Mouse (Mus musculus): ENCODE data around the gene Ddx54. TPM values are rescaled to one million over a fixed set of nuclear protein-coding genes. Genes with fewer than 3 reads are reported as not detected.

The Ddx54 gene
- polyA plus RNA-seq, 1 experiment from 2014 or later: 37.2 TPM

DNA sequence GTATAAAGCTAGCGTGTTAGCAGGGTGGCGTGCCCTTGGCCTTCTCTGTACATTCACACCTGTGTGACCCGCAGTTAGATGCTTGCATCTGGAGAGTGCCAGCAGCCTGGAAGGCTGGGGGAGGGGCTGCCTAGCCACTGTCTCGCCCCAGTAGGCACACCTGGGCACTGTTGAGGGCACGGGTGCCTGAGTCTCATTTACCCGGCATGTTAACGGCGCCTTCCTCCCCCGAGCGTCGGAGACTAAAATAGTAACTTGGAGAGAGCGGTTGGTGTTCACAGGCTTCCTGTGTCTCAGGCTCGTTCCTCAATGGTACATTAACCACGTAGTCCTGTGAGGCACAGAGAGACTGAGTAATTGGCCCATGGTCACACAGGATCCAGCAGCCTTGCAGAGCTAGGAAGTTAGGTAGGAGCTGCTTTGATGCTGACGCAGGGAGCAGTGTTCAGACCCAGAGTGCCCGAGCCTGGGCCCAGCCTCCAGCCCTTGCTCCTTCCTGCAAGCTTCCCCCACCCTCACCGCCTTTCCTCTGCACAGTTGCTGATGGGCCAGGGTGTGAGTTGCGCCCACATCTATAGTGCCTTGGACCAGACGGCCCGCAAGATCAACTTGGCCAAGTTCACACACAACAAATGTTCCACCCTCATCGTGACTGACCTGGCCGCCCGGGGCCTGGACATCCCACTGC is 8.7 kb downstream of the Ddx54 start:
- WGBS: 89% methylated on average over 23 of the region's 23 CpGs
- Histone ChIP-seq H3K4me3 (ENCODE audit: low read depth, low read length) (no peak overlapping the region), H3K9ac (no peak overlapping the region), H3K36me3 (ENCODE audit: insufficient read depth) (peaks cover 93% of the 10 kb centered on the region), H3K4me1 (ENCODE audit: insufficient read depth) (no peaks in the 10 kb centered on the region), H3K9me3 (ENCODE audit: low read depth, low read length) (no peaks in the 10 kb centered on the region), H3K27ac (ENCODE audit: low read depth) (no peak overlapping the region), H3K27me3 (ENCODE audit: insufficient read depth, low read length) (no peaks in the 10 kb centered on the region), H3K4me2 (no peak overlapping the region)
- TF ChIP-seq CTCF (IDR thresholded peaks at IDR 0.05; ENCODE audit: low read depth): no peak
- ATAC-seq (ENCODE audit: insufficient read depth) (no peak), DNase-seq (no peak)

DNA sequence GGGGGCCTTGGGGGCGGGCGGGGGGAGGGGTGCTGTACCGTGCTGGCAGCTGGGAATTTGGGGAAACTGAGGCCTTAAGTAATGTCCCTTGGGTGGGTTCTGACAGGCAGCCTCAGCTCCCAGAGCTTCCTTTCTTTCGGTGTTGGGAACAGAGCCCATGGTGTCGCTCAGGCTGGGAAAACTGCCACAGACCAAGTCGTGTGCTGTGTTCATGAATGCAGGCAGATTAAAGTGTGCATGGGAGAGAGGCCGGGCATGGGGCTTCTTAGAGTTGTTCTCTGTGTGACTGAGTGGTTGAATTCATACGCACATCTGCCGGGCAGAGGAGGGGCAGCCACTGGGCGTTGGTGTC is 9.3 kb downstream of the Ddx54 start:
- 87% methylated on average over 10 of the region's 10 CpGs for WGBS
- Histone ChIP-seq H3K4me3 (ENCODE audit: low read depth, low read length) (no peak overlapping the region), H3K27me3 (ENCODE audit: insufficient read depth, low read length) (no peaks in the 10 kb centered on the region), H3K9ac (no peak overlapping the region), H3K9me3 (ENCODE audit: low read depth, low read length) (no peaks in the 10 kb centered on the region), H3K36me3 (ENCODE audit: insufficient read depth) (peaks cover 98% of the 10 kb centered on the region), H3K4me2 (no peak overlapping the region), H3K27ac (ENCODE audit: low read depth) (no peak overlapping the region), H3K4me1 (ENCODE audit: insufficient read depth) (no peaks in the 10 kb centered on the region)
- no peak for TF ChIP-seq CTCF (IDR thresholded peaks at IDR 0.05; ENCODE audit: low read depth)
- DNase-seq (no peak), ATAC-seq (ENCODE audit: insufficient read depth) (no peak)

- Histone ChIP-seq H3K36me3 (ENCODE audit: insufficient read depth) (peaks cover 98% of the 10 kb centered on the region), H3K4me1 (ENCODE audit: insufficient read depth) (no peaks in the 10 kb centered on the region), H3K4me3 (ENCODE audit: low read depth, low read length) (no peak overlapping the region), H3K4me2 (no peak overlapping the region), H3K27ac (ENCODE audit: low read depth) (no peak overlapping the region), H3K27me3 (ENCODE audit: insufficient read depth, low read length) (no peaks in the 10 kb centered on the region), H3K9ac (no peak overlapping the region), H3K9me3 (ENCODE audit: low read depth, low read length) (no peaks in the 10 kb centered on the region)
- WGBS: 73% methylated on average over 5 of the region's 5 CpGs
- TF ChIP-seq CTCF (IDR thresholded peaks at IDR 0.05; ENCODE audit: low read depth): no peak
- no peak for ATAC-seq (ENCODE audit: insufficient read depth)
- DNase-seq: peak; percentile 33
Observed at GRCm38 (mm10) chr5:120622198-120622851, 9.8 kb downstream of the Ddx54 start.

DNA sequence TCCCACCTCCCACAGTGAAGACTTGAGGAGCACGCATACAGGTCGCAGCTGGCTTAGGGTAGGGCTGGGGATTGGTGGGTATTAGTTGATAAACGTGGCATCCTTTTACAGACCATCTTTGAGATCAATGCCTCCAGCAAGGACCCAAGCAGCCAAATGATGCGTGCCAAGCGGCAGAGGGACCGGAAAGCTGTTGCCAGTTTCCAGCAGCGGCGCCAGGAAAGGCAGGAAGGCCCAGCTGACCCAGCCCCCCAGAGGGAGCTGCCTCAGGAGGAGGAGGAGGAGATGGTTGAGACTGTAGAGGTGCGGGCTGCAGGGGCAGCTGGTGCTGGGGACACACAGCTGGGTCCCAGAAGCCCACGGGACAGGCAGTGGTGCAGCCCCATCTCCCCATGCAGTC is 11.9 kb downstream of the Ddx54 start:
- no peaks in the 10 kb centered on the region for H3K9me3 ChIP-seq (ENCODE audit: low read depth, low read length)
- H3K27me3 ChIP-seq (ENCODE audit: insufficient read depth, low read length): no peaks in the 10 kb centered on the region
- 84% methylated on average over 10 of the region's 10 CpGs for WGBS
- no peak overlapping the region for H3K9ac ChIP-seq
- no peaks in the 10 kb centered on the region for H3K4me1 ChIP-seq (ENCODE audit: insufficient read depth)
- DNase-seq (no peak), ATAC-seq (ENCODE audit: insufficient read depth) (no peak)
- H3K36me3 ChIP-seq (ENCODE audit: insufficient read depth): peaks cover 87% of the 10 kb centered on the region
- H3K27ac ChIP-seq (ENCODE audit: low read depth): no peak overlapping the region
- H3K4me3 ChIP-seq (ENCODE audit: low read depth, low read length): no peak overlapping the region
- TF ChIP-seq CTCF (IDR thresholded peaks at IDR 0.05; ENCODE audit: low read depth): no peak
- no peak overlapping the region for H3K4me2 ChIP-seq

DNA sequence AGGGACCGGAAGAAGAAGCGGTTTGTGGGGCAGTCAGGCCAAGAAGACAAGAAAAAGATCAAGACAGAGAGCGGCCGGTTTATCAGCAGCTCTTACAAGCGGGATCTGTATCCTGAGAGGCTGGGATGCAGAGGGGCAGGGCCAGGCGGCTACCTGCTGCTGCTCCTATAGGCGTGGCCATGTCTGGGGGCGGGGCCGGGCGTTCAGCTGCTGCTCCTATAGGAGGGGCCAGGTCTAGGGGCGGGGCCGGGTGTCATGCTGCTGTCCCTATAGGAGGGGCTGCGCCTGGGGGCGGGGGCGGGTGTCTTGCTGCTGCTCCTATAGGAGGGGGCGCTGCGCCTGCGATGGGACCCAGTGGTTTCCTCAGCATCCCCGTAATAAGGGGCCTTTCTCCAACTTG is 13.9 kb downstream of the Ddx54 start:
- ATAC-seq (ENCODE audit: insufficient read depth) (peak; percentile 15; the same call in 1 of the 2 replicates), DNase-seq (no peak)
- no peak overlapping the region for H3K9ac ChIP-seq
- no peak overlapping the region for H3K27ac ChIP-seq (ENCODE audit: low read depth)
- H3K36me3 ChIP-seq (ENCODE audit: insufficient read depth): peaks cover 67% of the 10 kb centered on the region
- H3K9me3 ChIP-seq (ENCODE audit: low read depth, low read length): no peaks in the 10 kb centered on the region
- no peak overlapping the region for H3K4me2 ChIP-seq
- H3K27me3 ChIP-seq (ENCODE audit: insufficient read depth, low read length): peaks cover 6% of the 10 kb centered on the region; the same call in 1 of the 2 replicates
- H3K4me1 ChIP-seq (ENCODE audit: insufficient read depth): no peaks in the 10 kb centered on the region
- no peak overlapping the region for H3K4me3 ChIP-seq (ENCODE audit: low read depth, low read length)
- WGBS: 33% methylated on average over 19 of the region's 19 CpGs
- no peak for TF ChIP-seq CTCF (IDR thresholded peaks at IDR 0.05; ENCODE audit: low read depth)

- Histone ChIP-seq H3K4me3 (ENCODE audit: low read depth, low read length) (no peak overlapping the region), H3K27me3 (ENCODE audit: insufficient read depth, low read length) (peaks cover 6% of the 10 kb centered on the region; the same call in 1 of the 2 replicates), H3K9ac (no peak overlapping the region), H3K27ac (ENCODE audit: low read depth) (no peak overlapping the region), H3K36me3 (ENCODE audit: insufficient read depth) (peaks cover 54% of the 10 kb centered on the region), H3K4me1 (ENCODE audit: insufficient read depth) (no peaks in the 10 kb centered on the region), H3K9me3 (ENCODE audit: low read depth, low read length) (no peaks in the 10 kb centered on the region; the same call in 1 of the 2 replicates), H3K4me2 (no peak overlapping the region)
- ATAC-seq (ENCODE audit: insufficient read depth): no peak
- TF ChIP-seq CTCF (IDR thresholded peaks at IDR 0.05; ENCODE audit: low read depth): no peak
- no peak for DNase-seq
- 88% methylated on average over 15 of the region's 15 CpGs for WGBS
Observed at GRCm38 (mm10) chr5:120627515-120628300, 15.2 kb downstream of the Ddx54 start.

DNA sequence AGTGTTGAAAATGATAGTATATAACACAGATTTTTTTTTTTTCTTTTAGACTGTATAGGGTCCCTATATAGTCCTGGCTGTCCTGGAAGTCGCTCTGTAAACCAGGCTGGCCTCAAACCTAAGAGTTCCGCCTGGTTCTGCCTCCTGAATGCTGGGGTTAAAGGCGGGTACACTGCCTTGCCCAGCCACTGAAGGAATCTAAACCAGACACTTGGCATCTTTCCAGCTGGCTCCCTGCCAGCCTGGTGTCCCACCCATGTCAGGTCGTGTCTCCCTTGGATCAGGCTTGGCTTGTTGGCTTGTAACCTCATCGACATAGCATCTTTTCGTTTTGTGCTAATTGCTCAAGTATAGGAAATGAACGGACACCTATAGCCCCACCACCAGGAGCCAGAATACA is 16.1 kb downstream of the Ddx54 start:
- Histone ChIP-seq H3K9ac (no peak overlapping the region), H3K4me3 (ENCODE audit: low read depth, low read length) (no peak overlapping the region), H3K27ac (ENCODE audit: low read depth) (no peak overlapping the region), H3K4me2 (no peak overlapping the region), H3K9me3 (ENCODE audit: low read depth, low read length) (no peaks in the 10 kb centered on the region; the same call in 1 of the 2 replicates), H3K27me3 (ENCODE audit: insufficient read depth, low read length) (peaks cover 6% of the 10 kb centered on the region; the same call in 1 of the 2 replicates), H3K4me1 (ENCODE audit: insufficient read depth) (no peaks in the 10 kb centered on the region), H3K36me3 (ENCODE audit: insufficient read depth) (peaks cover 45% of the 10 kb centered on the region)
- ATAC-seq (ENCODE audit: insufficient read depth) (no peak), DNase-seq (peak; percentile 60)
- 0 out of 2 replicates have a peak, but pooled peaks have one; percentile 5 for TF ChIP-seq CTCF (IDR thresholded peaks at IDR 0.05; ENCODE audit: low read depth)
- 47% methylated on average over 7 of the region's 7 CpGs for WGBS

Data from lung, embryonic 14.5 days (tissue).